Mouse (Mus musculus) spleen, postnatal 10 days (tissue): ENCODE data around the gene Aff3.

ENCODE experiments used
- DNase-seq, 2 experiments: peaks; one replicate each; pipeline ENCODE4 v3.0.0; 2021 to 2022; ENCODE audit warnings: low spot score in 2 of 2

The Aff3 gene

GRCm38 (mm10) chr1:38237027-38237787 is 427.5 kb downstream of the Aff3 start:
- no peak for DNase-seq

GRCm38 (mm10) chr1:38233121-38233520 is 431.6 kb downstream of the Aff3 start:
- DNase-seq: no peak

DNA sequence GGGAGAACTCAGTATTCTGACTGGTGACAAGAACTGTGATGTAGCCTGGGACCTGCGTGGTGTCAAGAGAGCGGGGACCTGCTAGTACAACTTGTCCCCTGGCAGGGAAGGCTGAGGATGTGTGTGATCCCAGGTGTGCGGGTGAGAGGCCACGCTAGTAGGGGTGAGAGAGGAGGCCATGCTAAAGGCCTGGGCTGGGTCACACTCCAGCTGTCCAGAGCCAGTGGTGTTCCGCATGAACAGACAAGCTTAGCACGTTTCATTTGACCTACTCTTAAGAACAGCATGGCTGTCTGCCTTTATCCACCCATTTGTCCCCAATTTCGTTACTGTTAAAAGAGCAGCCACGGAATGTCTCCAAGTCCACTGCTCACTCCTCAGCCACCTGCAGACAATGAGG is 434.7 kb downstream of the Aff3 start:
- DNase-seq: no peak

DNA sequence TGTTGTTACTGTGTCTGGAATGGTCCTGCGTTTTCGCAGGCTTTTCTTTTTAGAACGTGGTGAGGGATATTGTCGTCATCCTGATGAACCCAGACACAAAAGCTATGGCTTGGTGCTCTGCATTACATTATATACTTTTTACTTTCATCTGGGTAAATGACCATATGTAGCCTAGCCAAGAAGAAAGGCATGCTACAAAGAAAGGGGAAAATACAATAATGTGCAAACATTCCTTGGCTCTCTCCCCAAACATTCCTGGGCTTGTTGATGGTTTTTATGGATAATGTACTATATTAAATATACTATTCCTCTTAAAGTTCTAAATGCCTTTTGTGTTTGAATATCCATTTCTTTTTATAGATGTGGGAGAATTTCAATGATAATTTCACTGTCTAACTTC is 435.9 kb downstream of the Aff3 start:
- DNase-seq: no peak

GRCm38 (mm10) chr1:38225166-38225565 is 439.6 kb downstream of the Aff3 start:
- no peak for DNase-seq

- no peak for DNase-seq
These were observed 442.6 kb downstream of the Aff3 start for GRCm38 (mm10) chr1:38222160-38222559.

GRCm38 (mm10) chr1:38221431-38221830 is 443.3 kb downstream of the Aff3 start:
- DNase-seq: no peak

DNA sequence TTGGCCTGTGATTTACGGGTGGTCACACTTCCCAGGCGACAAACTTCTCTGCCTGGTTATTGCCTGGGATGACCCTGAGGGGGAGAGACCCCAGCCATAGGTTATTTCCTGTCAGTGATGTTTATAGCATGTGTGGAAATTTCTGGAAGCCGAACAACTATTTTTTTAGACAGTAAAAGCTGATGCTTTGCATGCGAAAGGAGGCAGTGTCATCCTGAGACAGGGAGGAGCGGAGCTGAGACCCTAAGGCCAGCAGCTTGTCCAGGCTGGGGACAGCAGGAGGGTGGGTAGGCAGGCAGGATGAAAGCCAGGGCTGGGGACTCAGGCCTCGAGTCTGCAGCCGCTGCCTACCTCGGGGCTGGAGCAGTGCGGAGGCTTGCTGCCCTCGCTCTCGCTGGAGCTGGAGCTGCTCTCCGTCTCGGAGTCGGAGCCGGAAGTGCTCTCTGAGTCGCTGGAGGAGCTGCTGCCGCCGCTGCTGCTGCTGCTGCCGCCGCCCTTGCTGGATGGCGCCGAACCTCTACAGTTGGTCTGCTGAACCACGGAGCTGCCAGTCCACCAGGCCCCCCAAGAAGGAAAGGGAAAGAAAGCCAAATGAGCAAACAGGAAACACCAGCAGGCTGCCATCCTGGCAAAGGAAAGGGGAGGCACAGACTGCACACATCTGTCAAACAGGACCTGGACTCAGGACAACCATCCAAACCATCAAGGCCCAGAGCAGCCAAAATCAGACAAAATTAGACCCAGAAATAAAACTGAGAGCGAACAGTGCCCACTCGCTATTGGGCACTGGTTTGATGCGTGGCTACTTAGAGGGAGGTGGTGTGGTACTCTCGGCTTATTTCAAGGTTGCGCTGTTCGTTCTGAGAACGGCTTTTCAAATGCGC is 446.6 kb downstream of the Aff3 start:
- no peak for DNase-seq

GRCm38 (mm10) chr1:38217098-38217497 is 447.7 kb downstream of the Aff3 start:
- DNase-seq: no peak

DNA sequence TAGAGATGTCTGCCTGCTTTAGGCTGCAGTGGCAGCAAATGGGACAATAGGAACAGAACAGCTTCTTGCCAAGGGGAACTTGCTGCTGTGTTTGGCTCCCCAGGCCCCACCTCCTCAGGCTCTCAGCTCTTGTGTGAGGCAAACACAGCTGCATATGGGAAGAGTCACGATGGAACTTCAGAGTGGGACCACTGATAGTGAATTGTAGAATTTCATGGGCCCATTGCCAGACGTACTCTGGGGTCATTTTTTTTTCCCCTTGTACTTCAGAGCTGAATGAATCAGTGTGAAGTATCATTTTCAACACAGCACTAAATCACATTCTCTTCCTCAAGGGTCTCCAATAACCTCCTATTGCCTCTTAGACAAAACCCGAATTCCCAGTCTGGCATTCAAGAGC is 451.4 kb downstream of the Aff3 start:
- DNase-seq: no peak

- DNase-seq: no peak
These were observed 452.4 kb downstream of the Aff3 start for GRCm38 (mm10) chr1:38212386-38212785.

GRCm38 (mm10) chr1:38202475-38203183 is 462.1 kb downstream of the Aff3 start:
- no peak for DNase-seq

DNA sequence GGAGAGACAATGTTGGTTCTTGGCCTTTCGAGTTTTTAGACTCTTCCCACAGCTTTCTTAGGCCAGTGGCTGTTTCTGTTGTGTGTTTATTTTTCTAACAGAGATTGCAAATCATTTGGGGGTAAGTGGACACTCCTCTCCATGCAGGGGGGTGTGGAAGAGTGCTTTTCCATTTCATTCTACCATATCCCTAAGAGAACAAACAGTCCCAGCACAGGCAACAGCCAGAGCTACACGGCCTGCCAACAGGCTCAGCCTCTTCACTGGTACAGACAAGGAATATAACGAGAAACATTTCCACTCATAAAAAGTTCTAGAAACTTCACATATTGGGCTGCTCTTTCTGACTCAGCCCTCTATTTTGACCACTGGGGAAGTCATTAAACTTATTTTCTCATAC is 463.0 kb downstream of the Aff3 start:
- no peak for DNase-seq

GRCm38 (mm10) chr1:38199669-38200635 is 464.8 kb downstream of the Aff3 start:
- no peak for DNase-seq

DNA sequence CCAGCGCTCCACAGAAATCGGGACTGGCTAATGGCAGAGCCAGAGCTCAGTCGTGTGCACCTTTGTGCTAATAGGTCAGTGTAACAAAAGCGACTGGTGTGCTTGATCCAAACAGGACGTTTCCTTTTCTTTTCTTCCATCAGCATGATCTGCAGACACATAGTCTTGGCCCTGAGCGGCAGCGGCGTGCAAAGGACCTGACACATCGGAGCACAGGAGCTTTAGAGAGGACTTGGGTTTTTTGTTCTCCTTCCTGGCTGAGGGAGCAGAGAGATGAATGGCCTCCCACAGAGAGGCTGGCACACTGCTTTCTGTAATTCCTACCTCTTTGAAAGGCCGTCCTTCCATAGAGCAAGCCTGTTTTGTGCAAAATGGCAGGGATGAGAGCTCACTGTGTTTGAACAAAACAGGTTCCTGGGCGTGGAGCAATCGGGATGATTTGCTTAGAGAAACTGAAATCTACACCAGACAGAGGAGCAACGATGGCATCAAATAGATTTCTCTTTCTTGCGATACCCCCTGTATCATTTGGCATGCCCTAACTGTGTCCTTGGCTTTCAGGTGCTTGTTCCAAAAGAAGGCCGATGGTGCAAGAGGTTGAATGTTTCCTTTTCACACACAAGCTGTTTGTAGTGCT is 466.2 kb downstream of the Aff3 start:
- DNase-seq: no peak

DNA sequence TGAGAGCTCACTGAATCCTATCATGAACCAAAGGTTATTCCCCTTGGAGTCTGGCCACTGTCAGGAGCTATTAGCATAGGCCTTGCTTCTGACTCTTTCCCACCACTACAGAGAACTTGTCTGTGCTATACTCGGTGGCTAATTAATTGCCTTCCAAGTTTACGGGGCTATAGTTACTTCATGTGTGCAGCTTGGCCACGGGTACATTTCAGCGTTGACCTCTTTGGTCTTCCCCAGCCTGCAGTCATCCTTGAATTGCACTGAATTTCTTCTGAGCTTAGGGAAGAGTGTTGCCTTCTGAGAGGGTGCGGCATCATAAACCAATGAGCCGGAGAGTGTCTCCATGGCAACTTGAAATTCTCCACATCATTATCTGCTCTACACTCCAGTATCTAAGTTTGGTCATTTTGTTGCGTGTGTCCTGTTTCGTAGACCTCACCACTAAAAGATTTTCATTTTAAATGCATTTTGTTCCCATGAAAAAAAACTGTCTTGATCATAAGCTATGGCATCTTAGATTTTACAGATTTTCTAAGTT is 467.5 kb downstream of the Aff3 start:
- no peak for DNase-seq

GRCm38 (mm10) chr1:38195721-38196120 is 469.0 kb downstream of the Aff3 start:
- DNase-seq: no peak

- no peak for DNase-seq
These were observed 478.6 kb downstream of the Aff3 start for GRCm38 (mm10) chr1:38186227-38186545.

DNA sequence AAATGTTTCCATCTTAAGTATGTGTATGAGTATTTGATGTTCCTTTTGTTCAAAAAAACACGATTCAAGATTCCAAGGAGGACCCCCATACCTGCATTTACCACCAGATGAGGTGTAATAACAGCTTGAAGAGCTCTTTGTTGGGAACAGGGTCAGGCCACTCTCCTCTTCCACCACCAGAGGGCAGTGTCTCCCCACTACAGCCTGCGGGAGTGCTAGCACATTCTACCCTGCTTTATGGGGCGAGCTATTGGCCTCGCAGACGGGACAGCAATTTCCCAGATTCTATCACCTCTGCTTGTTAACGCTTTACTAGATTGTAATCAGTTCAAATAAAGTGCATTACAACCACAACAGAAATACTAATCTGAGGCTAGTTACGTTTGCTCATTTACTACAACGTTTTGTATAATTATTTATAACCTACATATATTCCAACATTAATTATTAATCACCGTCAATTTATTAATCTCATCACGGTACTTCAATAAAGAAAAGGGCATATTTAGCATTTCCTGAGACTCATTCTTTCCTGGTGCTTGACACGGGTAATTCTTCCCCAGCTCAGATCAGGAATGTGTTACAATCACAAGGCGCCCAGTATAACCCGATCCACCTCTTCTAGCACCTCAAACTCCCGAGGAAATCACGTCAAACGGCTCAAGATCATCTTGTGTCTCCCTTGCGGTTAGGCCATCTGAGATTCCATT is 479.1 kb downstream of the Aff3 start:
- DNase-seq: peak; percentile 41 to 78

- DNase-seq: no peak
These were observed 483.7 kb downstream of the Aff3 start for GRCm38 (mm10) chr1:38181020-38181550.
